Mouse (Mus musculus) kidney, embryonic 16.5 days (tissue): Measurements from ENCODE around the gene Git1. TPM values are rescaled to one million over a fixed set of nuclear protein-coding genes. Genes with fewer than 3 reads are reported as not detected.

Experiments used
- ATAC-seq: fragments of 200-750 bp; cut with Nextera tagmentation; 2 replicates; pipeline ENCODE4 v1.8.0; 2017; ENCODE audit warnings: moderate TSS enrichment; ENCODE audit not compliant: low FRiP score, low TSS enrichment
- H3K27ac ChIP-seq: fragments of 300-500 bp; sonication (generic); 2 replicates; pipeline ENCODE4 v1.5.1; 2014; ENCODE audit warnings: low read length
- H3K27me3 ChIP-seq: fragments of 300-500 bp; sonication (generic); 2 replicates; pipeline ENCODE4 v1.6.1; 2014; ENCODE audit warnings: low read length, control low read depth, mixed read lengths; ENCODE audit not compliant: insufficient read depth
- H3K36me3 ChIP-seq: fragments of 300-500 bp; sonication (generic); 2 replicates; pipeline ENCODE4 v1.6.1; 2014; ENCODE audit warnings: low read length, control low read depth, mixed read lengths; ENCODE audit not compliant: insufficient read depth
- H3K4me1 ChIP-seq: fragments of 300-500 bp; sonication (generic); 2 replicates; pipeline ENCODE4 v1.6.1; 2014; ENCODE audit warnings: low read length, control low read depth, mixed read lengths; ENCODE audit not compliant: insufficient read depth
- H3K4me2 ChIP-seq: fragments of 300-500 bp; sonication (generic); replicated peaks from 2 replicates; pipeline ENCODE4 v1.6.1; 2014; ENCODE audit warnings: low read depth, low read length
- H3K4me3 ChIP-seq: fragments of 300-500 bp; sonication (generic); 2 replicates; pipeline ENCODE4 v1.5.1; 2014; ENCODE audit warnings: mild to moderate bottlenecking, low read length
- H3K9ac ChIP-seq: fragments of 300-500 bp; sonication (generic); replicated peaks from 2 replicates; pipeline ENCODE4 v1.6.1; 2014; ENCODE audit warnings: low read length
- H3K9me3 ChIP-seq: fragments of 300-500 bp; sonication (generic); 2 replicates; pipeline ENCODE4 v1.6.1; 2016; ENCODE audit warnings: low read length, control low read depth
- WGBS: fragments of 180-500 bp; shearing (Covaris S2); extraction: QIAGEN DNeasy Blood & Tissue Kit; methylation state at CpG from one replicate; pipeline ENCODE4 v1.1.7; 2014; 5-methylcytosine and 5-hydroxymethylcytosine counted together
- polyA plus RNA-seq: library from polyadenylated mRNA; unstranded; fragments of >200 nt; fragmentation: Nextera tagmentation; extraction: Ambion mirVana; gene quantifications from 2 replicates; pipeline ENCODE4 v1.2.1, GENCODE M21; 2015

Gene Git1
- polyA plus RNA-seq, 1 experiment from 2014 or later: 9.7 TPM

DNA sequence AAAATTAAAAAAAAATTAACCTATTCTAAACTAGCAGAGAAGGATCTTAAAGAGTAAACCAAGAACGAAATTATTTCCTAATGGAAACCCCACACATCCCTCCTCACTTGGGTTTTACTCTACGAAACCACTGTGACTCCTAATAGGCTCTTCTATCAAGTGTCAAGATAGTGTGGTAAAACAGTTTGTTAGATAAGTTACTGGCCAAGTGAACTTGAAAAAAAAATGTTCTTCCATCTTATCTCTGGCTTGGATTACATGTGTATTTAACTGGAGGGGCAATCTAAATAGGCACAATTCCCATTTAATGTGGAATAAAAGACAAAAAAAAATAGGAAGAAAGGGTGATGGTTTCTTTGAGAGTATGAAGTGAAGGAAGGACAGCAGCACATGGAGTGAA, 37.5 kb downstream of the Git1 start:
- no peaks in the 10 kb centered on the region for H3K4me1 ChIP-seq
- no peak for ATAC-seq
- no peak overlapping the region for H3K9ac ChIP-seq
- H3K27me3 ChIP-seq: no peaks in the 10 kb centered on the region
- 92% methylated on average over 2 of the region's 2 CpGs for WGBS
- H3K27ac ChIP-seq: no peak overlapping the region
- no peaks in the 10 kb centered on the region for H3K9me3 ChIP-seq
- H3K36me3 ChIP-seq: no peaks in the 10 kb centered on the region
- H3K4me3 ChIP-seq: no peak overlapping the region
- H3K4me2 ChIP-seq: no peak overlapping the region

DNA sequence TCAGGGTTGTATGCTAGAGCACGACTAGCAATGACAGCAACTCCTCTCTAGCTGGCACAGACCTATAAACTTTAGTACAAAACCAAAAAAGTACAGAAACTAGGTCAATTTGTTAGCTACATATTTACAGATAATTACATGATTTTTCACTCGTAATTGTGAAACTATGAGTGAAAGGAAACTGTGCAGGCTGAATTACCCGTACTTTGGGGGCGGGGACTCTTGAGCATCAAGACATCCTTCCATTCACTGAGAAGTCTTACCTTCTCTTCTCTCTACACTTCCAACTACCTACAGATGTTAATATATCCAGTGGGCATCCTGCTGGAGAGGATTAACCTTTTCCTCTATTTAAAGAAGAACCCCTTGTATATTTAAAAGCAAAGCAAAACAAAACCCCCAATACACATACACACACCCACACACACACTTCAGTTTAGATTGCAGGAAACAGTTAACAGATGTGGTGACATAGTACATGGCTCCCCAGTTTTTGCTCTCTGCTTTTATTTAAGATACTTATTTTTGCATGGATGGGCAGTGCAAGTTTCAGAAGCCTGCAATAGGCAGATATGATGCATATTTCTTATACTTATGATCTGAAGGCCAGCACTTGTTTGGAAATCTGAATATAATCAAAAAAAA, 39.0 kb downstream of the Git1 start:
- no peak overlapping the region for H3K4me3 ChIP-seq
- no peaks in the 10 kb centered on the region for H3K9me3 ChIP-seq
- no peaks in the 10 kb centered on the region for H3K4me1 ChIP-seq
- H3K36me3 ChIP-seq: peaks cover 5% of the 10 kb centered on the region; the same call in 1 of the 2 replicates
- no peak overlapping the region for H3K27ac ChIP-seq
- no peak overlapping the region for H3K4me2 ChIP-seq
- no peak overlapping the region for H3K9ac ChIP-seq
- no peak for ATAC-seq
- WGBS: 88% methylated on average over 4 of the region's 4 CpGs
- H3K27me3 ChIP-seq: no peaks in the 10 kb centered on the region

DNA sequence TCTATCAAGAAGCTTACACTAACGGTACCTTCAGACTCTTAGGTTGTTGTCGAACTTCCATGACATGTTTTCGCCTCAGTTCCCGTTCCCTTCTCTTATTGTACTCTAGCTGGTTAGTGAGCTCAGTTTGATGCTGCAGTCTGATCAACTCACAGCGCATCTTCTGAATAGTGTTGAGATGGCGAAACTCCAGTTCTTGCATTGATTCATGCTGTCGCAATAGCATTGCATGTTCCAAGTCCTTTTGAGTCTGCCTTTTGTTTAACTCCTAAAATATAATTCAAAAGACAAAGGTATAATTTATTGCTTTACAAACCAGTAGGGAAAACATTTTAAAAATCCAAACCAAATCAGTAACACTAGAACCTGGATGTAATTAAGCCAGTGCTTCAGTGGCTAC, 51.9 kb downstream of the Git1 start:
- Histone ChIP-seq H3K9ac (no peak overlapping the region), H3K4me3 (no peak overlapping the region), H3K4me1 (no peaks in the 10 kb centered on the region), H3K36me3 (peaks cover 47% of the 10 kb centered on the region), H3K27me3 (no peaks in the 10 kb centered on the region), H3K9me3 (no peaks in the 10 kb centered on the region), H3K4me2 (no peak overlapping the region), H3K27ac (no peak overlapping the region)
- 96% methylated on average over 7 of the region's 7 CpGs for WGBS
- no peak for ATAC-seq

Other genes with a start within 250 kb of the Git1 start
- 0.25 and 0.51 TPM in 2 replicates for gene Coro6, start 31.2 kb upstream of the Git1 start, polyA plus RNA-seq
- 3.5 and 4.0 TPM in 2 replicates for gene Ankrd13b, start 3.9 kb upstream of the Git1 start, polyA plus RNA-seq
- 2.0 and 2.2 TPM in 2 replicates for gene Abhd15, start 21.6 kb downstream of the Git1 start, polyA plus RNA-seq
- gene Trp53i13, start 22.4 kb downstream of the Git1 start, polyA plus RNA-seq: 34.1 and 36.1 TPM in 2 replicates
- gene Gm10392, start 25.6 kb downstream of the Git1 start, polyA plus RNA-seq: not detected in 2 replicates
- gene Taok1, start 114.3 kb downstream of the Git1 start, polyA plus RNA-seq: 12.8 and 16.0 TPM in 2 replicates
- gene Nufip2, start 192.6 kb downstream of the Git1 start, polyA plus RNA-seq: 3.4 and 3.6 TPM in 2 replicates
- not detected in 2 replicates for gene Cryba1, start 231.7 kb downstream of the Git1 start, polyA plus RNA-seq